Mouse (Mus musculus) thymus, adult 2 months (tissue): Measurements from ENCODE around the gene 2310030G06Rik.

Source experiments
- CTCF ChIP-seq: fragments of 200-500 bp; IDR thresholded peaks from 2 replicates; pipeline ENCODE4 v1.5.1; 2012; ENCODE audit warnings: mild to moderate bottlenecking, control low read depth, low read length, moderate library complexity, borderline replicate concordance; ENCODE audit not compliant: control insufficient read depth, poor library complexity, insufficient read depth; ENCODE audit errors: extremely low read depth
- POLR2A ChIP-seq: fragments of 200-500 bp; IDR thresholded peaks from 2 replicates; pipeline ENCODE4 v1.6.1; 2012; ENCODE audit warnings: mild to moderate bottlenecking, low read length, control low read depth, moderate library complexity; ENCODE audit not compliant: control insufficient read depth, poor library complexity, insufficient read depth; ENCODE audit errors: extremely low read depth

GRCm38 (mm10) chr9:50742744-50743143, 3.6 kb downstream of the 2310030G06Rik start:
- TF ChIP-seq POLR2A (no peak), CTCF (no peak)
